Mouse (Mus musculus): Measurements from ENCODE around the gene Gm21891. TPM values are rescaled to one million over a fixed set of nuclear protein-coding genes. Genes with fewer than 3 reads are reported as not detected.
"Not testable (repeated sequence)": the region's sequence is repeated elsewhere in the genome, so short reads cannot be mapped to it uniquely, and the experiment has no call there.

Gm21891 gene
- total RNA-seq (2021) = not detected
- long read RNA-seq, experiment 1 = 0 reads
- long read RNA-seq, experiment 2 = 0 reads

DNA sequence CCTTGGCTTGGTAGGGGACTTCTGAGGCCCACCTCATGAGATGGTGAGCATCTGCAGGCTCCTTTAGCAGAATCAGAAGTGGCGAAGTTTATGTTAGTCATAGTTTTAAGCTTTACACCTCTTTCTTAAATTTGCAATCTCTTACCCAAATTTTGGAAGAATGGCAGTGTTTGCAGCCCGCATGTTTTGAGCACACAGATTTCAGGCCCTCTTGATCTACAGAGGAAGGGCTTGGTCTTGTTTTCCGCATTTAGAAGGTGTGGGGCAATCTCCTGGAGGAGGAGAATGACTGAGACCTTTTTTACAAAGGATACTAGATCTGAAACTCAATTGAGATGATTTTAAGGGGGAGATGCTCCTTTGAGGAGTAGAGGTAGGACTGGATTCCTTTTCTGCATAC, at the start of gene Gm21891:
Gene Gm21891 (minus strand): TSS at position 101 of the 400 bp plus-strand sequence.
- intact Hi-C loops (cut with DNase I); DNase-seq: not testable (repeated sequence)

DNA sequence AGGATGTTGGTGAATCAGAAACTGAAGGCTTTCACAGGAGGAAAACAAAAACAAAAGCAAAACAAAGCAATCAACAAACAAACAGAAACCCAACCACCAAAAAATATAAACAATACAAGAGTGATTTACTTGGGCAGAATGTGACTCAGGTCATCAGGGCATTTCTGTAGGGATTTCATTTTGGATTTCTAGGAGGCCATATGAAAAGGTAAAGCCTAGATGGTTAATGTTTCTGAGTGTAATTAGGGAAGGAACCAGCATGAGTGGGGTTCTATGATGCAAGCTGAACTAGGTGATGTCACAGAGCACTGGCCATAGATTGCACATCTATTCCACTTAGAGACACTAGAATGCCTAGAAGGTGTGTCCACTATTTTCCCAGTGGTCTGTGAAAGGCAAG, 28.4 kb upstream of the Gm21891 start, which contains the start of gene Gm21425:
Gene Gm21425 (plus strand): TSS at position 301 of the 400 bp plus-strand sequence.
- DNase-seq; intact Hi-C loops (cut with DNase I): not testable (repeated sequence)

Other genes starting within 250 kb of the Gm21891 start
- not detected for gene Gm20807, start 90.6 kb downstream of the Gm21891 start, total RNA-seq (2021)
- not detected for gene Gm21425, start 28.5 kb upstream of the Gm21891 start, total RNA-seq (2021)
- gene Gm21828, start 90.4 kb upstream of the Gm21891 start, total RNA-seq (2021) = not detected
- gene Gm21440, start 118.9 kb upstream of the Gm21891 start, total RNA-seq (2021) = not detected
- gene Gm21454, start 119.0 kb upstream of the Gm21891 start, total RNA-seq (2021) = not detected
- not detected for gene Gm21725, start 215.6 kb upstream of the Gm21891 start, total RNA-seq (2021)